Mouse (Mus musculus) midbrain, embryonic 15.5 days (tissue): Measurements from ENCODE around the gene Zdhhc7. TPM values are rescaled to one million over a fixed set of nuclear protein-coding genes. Genes with fewer than 3 reads are reported as not detected.

Experiments
- ATAC-seq: fragments of 200-750 bp; cut with Nextera tagmentation; replicated peaks from 2 replicates; pipeline ENCODE4 v1.8.0; 2017; ENCODE audit warnings: moderate TSS enrichment
- H3K27ac ChIP-seq: fragments of 300-500 bp; sonication (generic); 2 replicates; pipeline ENCODE4 v1.5.1; 2015; ENCODE audit warnings: mild to moderate bottlenecking, inconsistent platforms
- H3K27me3 ChIP-seq: fragments of 300-500 bp; sonication (generic); replicated peaks from 2 replicates; pipeline ENCODE4 v1.6.1; 2015; ENCODE audit warnings: inconsistent platforms
- H3K36me3 ChIP-seq: fragments of 300-500 bp; sonication (generic); replicated peaks from 2 replicates; pipeline ENCODE4 v1.6.1; 2015; ENCODE audit warnings: inconsistent platforms
- H3K4me1 ChIP-seq: fragments of 300-500 bp; sonication (generic); 2 replicates; pipeline ENCODE4 v1.6.1; 2015; ENCODE audit warnings: inconsistent platforms
- H3K4me2 ChIP-seq: fragments of 300-500 bp; sonication (generic); 2 replicates; pipeline ENCODE4 v1.6.1; 2015; ENCODE audit warnings: inconsistent platforms, mild to moderate bottlenecking, moderate library complexity
- H3K4me3 ChIP-seq: fragments of 300-500 bp; sonication (generic); 2 replicates; pipeline ENCODE4 v1.5.1; 2015; ENCODE audit warnings: mild to moderate bottlenecking, inconsistent platforms
- H3K9ac ChIP-seq: fragments of 300-500 bp; sonication (generic); 2 replicates; pipeline ENCODE4 v1.6.1; 2015; ENCODE audit warnings: mild to moderate bottlenecking, inconsistent platforms
- H3K9me3 ChIP-seq: fragments of 300-500 bp; sonication (generic); 2 replicates; pipeline ENCODE4 v1.6.1; 2016; ENCODE audit warnings: inconsistent platforms
- WGBS: fragments of 180-500 bp; shearing (Covaris S2); methylation state at CpG from one replicate; pipeline ENCODE4 v1.1.7; 2015; ENCODE audit warnings: mixed read lengths; 5-methylcytosine and 5-hydroxymethylcytosine counted together
- polyA plus RNA-seq: library from polyadenylated mRNA; unstranded; fragments of >200 nt; fragmentation: Nextera tagmentation; extraction: Ambion mirVana; gene quantifications from 2 replicates; pipeline ENCODE4 v1.2.1, GENCODE M21; 2015

Gene Zdhhc7
- polyA plus RNA-seq, 1 experiment from 2014 or later = 31.3 TPM

- 90% methylated on average over 5 of the region's 5 CpGs for WGBS
- H3K9ac ChIP-seq = no peak overlapping the region
- peaks cover 6% of the 10 kb centered on the region; the same call in 1 of the 2 replicates for H3K27me3 ChIP-seq
- H3K27ac ChIP-seq = no peak overlapping the region
- no peaks in the 10 kb centered on the region for H3K36me3 ChIP-seq
- 0 out of 2 replicates have a peak overlapping the region, but pooled peaks have one; percentile 77 for H3K4me2 ChIP-seq
- H3K4me3 ChIP-seq = no peak overlapping the region
- no peaks in the 10 kb centered on the region for H3K9me3 ChIP-seq
- no peak for ATAC-seq
- peaks cover 21% of the 10 kb centered on the region for H3K4me1 ChIP-seq
These were observed 11.3 kb upstream of the Zdhhc7 start for GRCm38 (mm10) chr8:120112535-120112934.

- ATAC-seq = no peak
- H3K36me3 ChIP-seq = no peaks in the 10 kb centered on the region
- H3K4me3 ChIP-seq = no peak overlapping the region
- no peak overlapping the region for H3K27ac ChIP-seq
- peaks cover 6% of the 10 kb centered on the region; the same call in 1 of the 2 replicates for H3K27me3 ChIP-seq
- 54% methylated on average over 4 of the region's 4 CpGs for WGBS
- H3K4me1 ChIP-seq = peaks cover 21% of the 10 kb centered on the region
- H3K9ac ChIP-seq = no peak overlapping the region
- no peak overlapping the region for H3K4me2 ChIP-seq
- H3K9me3 ChIP-seq = no peaks in the 10 kb centered on the region
These were observed 10.1 kb upstream of the Zdhhc7 start for GRCm38 (mm10) chr8:120111382-120111781.

GRCm38 (mm10) chr8:120110966-120111365, 9.7 kb upstream of the Zdhhc7 start:
- Histone ChIP-seq H3K27ac (no peak overlapping the region), H3K36me3 (no peaks in the 10 kb centered on the region), H3K4me3 (no peak overlapping the region), H3K4me2 (no peak overlapping the region), H3K27me3 (peaks cover 6% of the 10 kb centered on the region; the same call in 1 of the 2 replicates), H3K9me3 (no peaks in the 10 kb centered on the region), H3K4me1 (peaks cover 21% of the 10 kb centered on the region), H3K9ac (no peak overlapping the region)
- no peak for ATAC-seq
- 83% methylated on average over 4 of the region's 4 CpGs for WGBS

DNA sequence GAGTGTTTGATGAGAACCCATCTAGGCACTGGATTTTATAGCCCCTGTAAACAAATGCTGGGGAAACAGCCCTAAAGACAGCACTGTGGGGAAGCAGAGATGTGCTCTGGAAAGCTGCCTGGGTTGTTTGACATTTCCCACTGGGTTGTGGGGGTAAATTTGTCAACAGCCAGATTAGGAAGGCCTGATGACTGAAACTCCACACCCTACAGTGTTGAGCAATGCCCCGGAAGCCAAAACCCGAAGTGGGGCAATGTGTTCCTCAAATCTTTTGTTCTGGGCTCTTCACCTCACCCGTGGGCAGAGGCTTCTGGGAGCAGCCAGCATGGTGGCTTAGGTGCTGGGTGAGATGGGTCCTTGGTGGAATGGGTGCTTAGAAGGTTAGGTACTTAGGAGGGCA, 7.9 kb upstream of the Zdhhc7 start:
- ATAC-seq = no peak
- H3K36me3 ChIP-seq = no peaks in the 10 kb centered on the region
- no peak overlapping the region for H3K4me2 ChIP-seq
- H3K9ac ChIP-seq = no peak overlapping the region
- no peak overlapping the region for H3K4me3 ChIP-seq
- no peaks in the 10 kb centered on the region for H3K9me3 ChIP-seq
- WGBS = 65% methylated on average over 3 of the region's 3 CpGs
- H3K4me1 ChIP-seq = peaks cover 6% of the 10 kb centered on the region
- no peaks in the 10 kb centered on the region for H3K27me3 ChIP-seq
- H3K27ac ChIP-seq = no peak overlapping the region

DNA sequence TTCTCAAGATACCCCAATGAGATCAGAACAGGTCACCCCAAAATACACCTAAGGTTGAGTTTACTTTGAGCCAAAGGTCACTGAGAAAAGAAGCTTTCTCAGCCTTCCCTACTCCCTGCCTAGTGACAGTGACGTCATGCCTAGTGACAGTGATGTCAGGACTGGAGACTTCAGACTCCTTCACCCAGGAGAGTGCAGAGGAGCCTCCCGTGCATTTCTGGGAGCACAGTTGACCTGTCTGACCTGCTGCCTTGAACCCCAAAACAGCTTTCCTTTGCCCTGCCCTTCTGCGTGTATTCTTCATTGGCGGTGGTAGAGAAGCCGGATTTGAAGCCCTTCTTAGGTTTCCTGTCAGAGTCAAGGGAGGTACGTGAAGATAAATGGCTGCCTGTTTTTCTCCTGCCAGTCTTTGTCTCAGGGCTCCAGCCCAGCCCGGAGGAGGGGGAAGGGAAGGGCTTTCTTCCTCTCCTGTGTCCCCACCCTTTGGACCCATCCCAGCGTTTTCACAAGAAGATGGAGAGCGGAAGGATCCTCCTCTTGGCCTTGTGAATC, 3.5 kb upstream of the Zdhhc7 start:
- no peaks in the 10 kb centered on the region for H3K9me3 ChIP-seq
- ATAC-seq = no peak
- H3K27me3 ChIP-seq = no peaks in the 10 kb centered on the region
- H3K27ac ChIP-seq = no peak overlapping the region
- H3K9ac ChIP-seq = no peak overlapping the region
- WGBS = 71% methylated on average over 9 of the region's 9 CpGs
- H3K36me3 ChIP-seq = no peaks in the 10 kb centered on the region
- H3K4me1 ChIP-seq = peaks cover 29% of the 10 kb centered on the region
- no peak overlapping the region for H3K4me3 ChIP-seq
- H3K4me2 ChIP-seq = no peak overlapping the region

GRCm38 (mm10) chr8:120103916-120104315, 2.6 kb upstream of the Zdhhc7 start:
- no peak overlapping the region for H3K27ac ChIP-seq
- H3K36me3 ChIP-seq = no peaks in the 10 kb centered on the region
- H3K4me1 ChIP-seq = peaks cover 35% of the 10 kb centered on the region
- ATAC-seq = no peak
- no peaks in the 10 kb centered on the region for H3K9me3 ChIP-seq
- no peak overlapping the region for H3K4me2 ChIP-seq
- no peak overlapping the region for H3K9ac ChIP-seq
- 88% methylated on average over 9 of the region's 9 CpGs for WGBS
- no peak overlapping the region for H3K4me3 ChIP-seq
- H3K27me3 ChIP-seq = no peaks in the 10 kb centered on the region

DNA sequence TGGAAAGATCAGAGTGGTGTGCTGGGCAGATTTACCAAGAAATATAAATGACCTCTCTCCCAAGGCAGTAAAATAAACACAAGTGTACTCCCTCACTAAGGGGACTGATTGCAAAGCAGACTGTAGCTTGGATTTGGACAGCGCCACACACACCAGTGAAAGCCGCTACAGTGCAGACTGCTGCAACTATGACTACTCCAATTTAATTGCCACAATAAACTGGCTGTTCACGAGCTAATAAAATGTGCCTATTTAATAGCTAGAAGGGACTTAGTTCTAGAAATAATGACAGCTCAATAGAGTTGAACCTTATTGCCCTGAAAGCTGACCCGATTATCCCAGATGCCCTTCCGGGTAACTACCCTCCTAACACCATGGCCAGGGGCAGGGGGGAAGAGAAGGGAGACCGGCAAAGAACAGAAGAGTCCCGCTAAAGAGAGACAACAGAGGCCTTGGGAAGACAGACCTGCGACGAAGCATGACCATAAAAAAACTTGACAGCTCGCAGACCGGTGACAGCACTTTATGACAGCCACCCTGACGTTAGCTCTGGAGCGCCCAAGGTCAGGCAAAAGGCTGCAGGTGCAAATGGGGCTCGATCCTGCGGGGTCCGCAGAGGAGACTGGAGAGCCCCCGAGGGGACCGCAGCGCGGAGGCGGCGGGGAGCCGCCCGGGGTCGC, 754 bp downstream of the Zdhhc7 start:
- no peaks in the 10 kb centered on the region for H3K27me3 ChIP-seq
- no peaks in the 10 kb centered on the region for H3K9me3 ChIP-seq
- peak overlapping the region; percentile 73 for H3K4me3 ChIP-seq
- H3K4me2 ChIP-seq = peak overlapping the region; percentile 77
- no peaks in the 10 kb centered on the region for H3K36me3 ChIP-seq
- peak overlapping the region; percentile 92 for H3K27ac ChIP-seq
- H3K4me1 ChIP-seq = peaks cover 41% of the 10 kb centered on the region
- peak overlapping the region; percentile 68 for H3K9ac ChIP-seq
- ATAC-seq = peak; percentile 10; the same call in 1 of the 2 replicates
- WGBS = 6% methylated on average over 25 of the region's 25 CpGs

- H3K27ac ChIP-seq = no peak overlapping the region
- no peak overlapping the region for H3K4me2 ChIP-seq
- no peak for ATAC-seq
- H3K27me3 ChIP-seq = no peaks in the 10 kb centered on the region
- peaks cover 21% of the 10 kb centered on the region for H3K4me1 ChIP-seq
- WGBS = 86% methylated on average over 2 of the region's 2 CpGs
- H3K9me3 ChIP-seq = no peaks in the 10 kb centered on the region
- H3K9ac ChIP-seq = no peak overlapping the region
- H3K36me3 ChIP-seq = 0 out of 2 replicates have a peak, but pooled peaks cover 11% of the 10 kb centered on the region
- no peak overlapping the region for H3K4me3 ChIP-seq
These were observed 4.8 kb downstream of the Zdhhc7 start for GRCm38 (mm10) chr8:120096486-120096885.

GRCm38 (mm10) chr8:120094801-120095200, 6.5 kb downstream of the Zdhhc7 start:
- Histone ChIP-seq H3K9ac (no peak overlapping the region), H3K27me3 (no peaks in the 10 kb centered on the region), H3K9me3 (no peaks in the 10 kb centered on the region), H3K27ac (no peak overlapping the region), H3K4me2 (no peak overlapping the region), H3K4me1 (peaks cover 13% of the 10 kb centered on the region), H3K36me3 (peaks cover 22% of the 10 kb centered on the region; the same call in 1 of the 2 replicates), H3K4me3 (no peak overlapping the region)
- 80% methylated on average over 10 of the region's 10 CpGs for WGBS
- ATAC-seq = no peak

DNA sequence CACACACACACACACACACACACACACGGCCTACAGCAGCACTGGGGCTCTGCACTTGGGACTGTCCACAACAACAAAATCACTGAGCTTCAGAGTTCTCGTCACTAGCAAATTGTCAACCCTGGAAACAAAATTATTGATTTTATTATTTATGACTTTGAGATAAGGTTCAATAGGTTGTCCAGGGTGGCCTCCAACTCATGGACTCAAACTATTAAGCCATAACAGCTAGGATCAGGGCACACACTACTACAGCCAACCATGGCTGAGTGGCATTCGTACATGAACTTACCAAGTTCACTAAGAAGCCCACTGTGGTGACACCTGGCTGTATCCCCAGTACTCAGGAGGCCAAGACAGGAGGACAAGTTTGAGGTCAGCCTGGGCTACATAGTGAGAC, 8.2 kb downstream of the Zdhhc7 start:
- no peak overlapping the region for H3K4me2 ChIP-seq
- H3K9me3 ChIP-seq = no peaks in the 10 kb centered on the region
- no peak for ATAC-seq
- WGBS = 91% methylated on average over 3 of the region's 3 CpGs
- peaks cover 27% of the 10 kb centered on the region; the same call in 1 of the 2 replicates for H3K36me3 ChIP-seq
- H3K9ac ChIP-seq = no peak overlapping the region
- H3K27ac ChIP-seq = no peak overlapping the region
- H3K27me3 ChIP-seq = no peaks in the 10 kb centered on the region
- no peaks in the 10 kb centered on the region for H3K4me1 ChIP-seq
- H3K4me3 ChIP-seq = no peak overlapping the region

- H3K4me3 ChIP-seq = no peak overlapping the region
- no peak overlapping the region for H3K4me2 ChIP-seq
- 97% methylated on average over 3 of the region's 3 CpGs for WGBS
- ATAC-seq = no peak
- no peaks in the 10 kb centered on the region for H3K27me3 ChIP-seq
- peaks cover 39% of the 10 kb centered on the region for H3K36me3 ChIP-seq
- H3K9ac ChIP-seq = no peak overlapping the region
- H3K9me3 ChIP-seq = no peaks in the 10 kb centered on the region
- no peak overlapping the region for H3K27ac ChIP-seq
- H3K4me1 ChIP-seq = no peaks in the 10 kb centered on the region
These were observed 10.2 kb downstream of the Zdhhc7 start for GRCm38 (mm10) chr8:120091032-120091431.

GRCm38 (mm10) chr8:120089511-120089910, 11.8 kb downstream of the Zdhhc7 start:
- no peak overlapping the region for H3K4me3 ChIP-seq
- WGBS = 87% methylated on average over 7 of the region's 7 CpGs
- H3K4me2 ChIP-seq = no peak overlapping the region
- H3K9ac ChIP-seq = no peak overlapping the region
- ATAC-seq = no peak
- H3K9me3 ChIP-seq = no peaks in the 10 kb centered on the region
- H3K36me3 ChIP-seq = peaks cover 50% of the 10 kb centered on the region
- H3K27ac ChIP-seq = no peak overlapping the region
- no peaks in the 10 kb centered on the region for H3K4me1 ChIP-seq
- H3K27me3 ChIP-seq = no peaks in the 10 kb centered on the region

GRCm38 (mm10) chr8:120084783-120085182, 16.5 kb downstream of the Zdhhc7 start:
- no peaks in the 10 kb centered on the region for H3K4me1 ChIP-seq
- H3K27me3 ChIP-seq = no peaks in the 10 kb centered on the region
- H3K9me3 ChIP-seq = no peaks in the 10 kb centered on the region
- ATAC-seq = no peak
- WGBS = 89% methylated on average over 8 of the region's 8 CpGs
- no peak overlapping the region for H3K9ac ChIP-seq
- H3K4me2 ChIP-seq = no peak overlapping the region
- H3K27ac ChIP-seq = no peak overlapping the region
- H3K36me3 ChIP-seq = peaks cover 52% of the 10 kb centered on the region
- H3K4me3 ChIP-seq = no peak overlapping the region
